Mouse (Mus musculus) myocyte (in vitro differentiated cells): Measurements from ENCODE around the gene Nectin3. TPM values are rescaled to one million over a fixed set of nuclear protein-coding genes. Genes with fewer than 3 reads are reported as not detected.

Experiments used
- H3K27me3 ChIP-seq: one replicate; pipeline ENCODE4 v1.6.1; 2011; ENCODE audit not compliant: control insufficient read depth, insufficient read depth, insufficient read length
- H3K36me3 ChIP-seq: one replicate; pipeline ENCODE4 v1.6.1; 2011; ENCODE audit not compliant: control insufficient read depth, insufficient read depth
- H3K4me2 ChIP-seq: one replicate; pipeline ENCODE4 v1.6.1; 2011; ENCODE audit warnings: low read depth, control low read depth
- H3K4me3 ChIP-seq: one replicate; pipeline ENCODE4 v1.5.1; 2011; ENCODE audit warnings: mild to moderate bottlenecking, control low read depth, moderate library complexity
- H3K79me2 ChIP-seq: one replicate; pipeline ENCODE4 v1.6.1; 2011; ENCODE audit not compliant: control insufficient read depth, insufficient read depth
- H3ac ChIP-seq: one replicate; pipeline ENCODE4 v1.6.1; 2011; ENCODE audit not compliant: control insufficient read depth, insufficient read length
- CEBPB ChIP-seq: IDR thresholded peaks from 2 replicates; pipeline ENCODE4 v1.6.1; 2011; ENCODE audit warnings: mild to moderate bottlenecking, moderate library complexity; ENCODE audit not compliant: poor library complexity, insufficient read depth, severe bottlenecking
- E2F4 ChIP-seq: IDR thresholded peaks from one replicate; pipeline ENCODE4 v1.6.1; 2011; ENCODE audit warnings: mild to moderate bottlenecking, control low read depth, moderate library complexity; ENCODE audit not compliant: insufficient read depth
- MAX ChIP-seq: IDR thresholded peaks from one replicate; pipeline ENCODE4 v1.6.1; 2011; ENCODE audit warnings: low read depth, mild to moderate bottlenecking, control low read depth
- MYOD1 ChIP-seq, 3 experiments: IDR thresholded peaks; one replicate each; pipeline ENCODE4 v1.6.1; 2011; ENCODE audit warnings: control low read depth in 2 of 3, low read depth in 2 of 3, mild to moderate bottlenecking in 2 of 3, moderate library complexity in 1 of 3; ENCODE audit not compliant: insufficient read length in 2 of 3, control insufficient read depth in 1 of 3
- MYOG ChIP-seq, 3 experiments: IDR thresholded peaks; one replicate each; pipeline ENCODE4 v1.6.1; 2011; ENCODE audit warnings: control low read depth in 2 of 3, low read depth in 2 of 3, mild to moderate bottlenecking in 2 of 3; ENCODE audit not compliant: insufficient read length in 2 of 3, control insufficient read depth in 1 of 3, insufficient read depth in 1 of 3
- POLR2A ChIP-seq: IDR thresholded peaks from one replicate; pipeline ENCODE4 v1.6.1; 2011; ENCODE audit warnings: low read depth, mild to moderate bottlenecking, control low read depth, moderate library complexity; ENCODE audit not compliant: insufficient read length
- POLR2AphosphoS2 ChIP-seq: IDR thresholded peaks from one replicate; pipeline ENCODE4 v1.6.1; 2011; ENCODE audit warnings: low read depth, control low read depth; ENCODE audit not compliant: insufficient read length
- REST ChIP-seq: IDR thresholded peaks from one replicate; pipeline ENCODE4 v1.6.1; 2011; ENCODE audit warnings: mild to moderate bottlenecking, control low read depth, moderate library complexity; ENCODE audit not compliant: insufficient read depth, insufficient read length
- SRF ChIP-seq: IDR thresholded peaks from one replicate; pipeline ENCODE4 v1.6.1; 2011; ENCODE audit warnings: low read depth; ENCODE audit not compliant: control insufficient read depth, insufficient read length
- TCF12 ChIP-seq: IDR thresholded peaks from one replicate; pipeline ENCODE4 v1.6.1; 2011; ENCODE audit warnings: mild to moderate bottlenecking, control low read depth; ENCODE audit not compliant: poor library complexity, insufficient read depth, severe bottlenecking
- TCF3 ChIP-seq: IDR thresholded peaks from one replicate; pipeline ENCODE4 v1.6.1; 2011; ENCODE audit warnings: low read depth, control low read depth; ENCODE audit not compliant: insufficient read length
- USF1 ChIP-seq: IDR thresholded peaks from one replicate; pipeline ENCODE4 v1.6.1; 2011; ENCODE audit warnings: low read depth, mild to moderate bottlenecking, control low read depth, moderate library complexity
- polyA plus RNA-seq: library from polyadenylated mRNA; unstranded; fragments of >200 nt; fragmentation: generic; extraction: Trizol; gene quantifications from one replicate; pipeline ENCODE4 v1.2.1, GENCODE M21; 2012; ENCODE audit warnings: missing spikeins

The Nectin3 gene
- polyA plus RNA-seq, 1 experiment: 8.1 TPM

- Histone ChIP-seq H3K36me3 (peaks cover 17% of the 10 kb centered on the region), H3K4me2 (no peak overlapping the region), H3ac (no peak overlapping the region), H3K27me3 (no peaks in the 10 kb centered on the region), H3K79me2 (no peaks in the 10 kb centered on the region), H3K4me3 (no peak overlapping the region)
- TF ChIP-seq USF1 (no peak), POLR2A (no peak), CEBPB (no peak), MAX (no peak), MYOD1 (IDR thresholded peaks at IDR 0.05; ENCODE audit: control insufficient read depth in 1 of 3, insufficient read length in 2 of 3, low read depth in 2 of 3) (no peak), REST (no peak), E2F4 (no peak), SRF (no peak), POLR2AphosphoS2 (no peak), TCF3 (no peak), TCF12 (no peak), MYOG (IDR thresholded peaks at IDR 0.05; ENCODE audit: control insufficient read depth in 1 of 3, insufficient read depth in 1 of 3, insufficient read length in 2 of 3, low read depth in 2 of 3) (no peak)
Observed at GRCm38 (mm10) chr16:46451421-46451820, 46.9 kb downstream of the Nectin3 start.

GRCm38 (mm10) chr16:46449013-46449412 lies 49.3 kb downstream of the Nectin3 start:
- Histone ChIP-seq H3K27me3 (no peaks in the 10 kb centered on the region), H3ac (no peak overlapping the region), H3K4me3 (no peak overlapping the region), H3K4me2 (no peak overlapping the region), H3K36me3 (peaks cover 6% of the 10 kb centered on the region), H3K79me2 (no peaks in the 10 kb centered on the region)
- TF ChIP-seq SRF: no peak
- no peak for TF ChIP-seq MAX
- TF ChIP-seq CEBPB: no peak
- no peak for TF ChIP-seq USF1
- TF ChIP-seq POLR2AphosphoS2: no peak
- no peak for TF ChIP-seq POLR2A
- TF ChIP-seq MYOG (IDR thresholded peaks at IDR 0.05; ENCODE audit: control insufficient read depth in 1 of 3, insufficient read depth in 1 of 3, insufficient read length in 2 of 3, low read depth in 2 of 3): no peak
- no peak for TF ChIP-seq TCF3
- no peak for TF ChIP-seq TCF12
- no peak for TF ChIP-seq REST
- no peak for TF ChIP-seq E2F4
- TF ChIP-seq MYOD1 (IDR thresholded peaks at IDR 0.05; ENCODE audit: control insufficient read depth in 1 of 3, insufficient read length in 2 of 3, low read depth in 2 of 3): no peak

GRCm38 (mm10) chr16:46431317-46431716 lies 67.0 kb downstream of the Nectin3 start:
- no peaks in the 10 kb centered on the region for H3K27me3 ChIP-seq
- H3K4me2 ChIP-seq: no peak overlapping the region
- no peak overlapping the region for H3ac ChIP-seq
- H3K79me2 ChIP-seq: no peaks in the 10 kb centered on the region
- H3K4me3 ChIP-seq: no peak overlapping the region
- H3K36me3 ChIP-seq: peaks cover 2% of the 10 kb centered on the region
- TF ChIP-seq CEBPB (no peak), TCF12 (no peak)

GRCm38 (mm10) chr16:46416177-46416576 lies 82.1 kb downstream of the Nectin3 start:
- TF ChIP-seq MYOD1 (IDR thresholded peaks at IDR 0.05; ENCODE audit: control insufficient read depth in 1 of 3, insufficient read length in 2 of 3, low read depth in 2 of 3): no peak
- no peak for TF ChIP-seq TCF12
- TF ChIP-seq MYOG (IDR thresholded peaks at IDR 0.05; ENCODE audit: control insufficient read depth in 1 of 3, insufficient read depth in 1 of 3, insufficient read length in 2 of 3, low read depth in 2 of 3): no peak
- TF ChIP-seq POLR2A: no peak
- no peak for TF ChIP-seq POLR2AphosphoS2
- TF ChIP-seq E2F4: no peak
- TF ChIP-seq CEBPB: no peak
- no peak for TF ChIP-seq USF1
- TF ChIP-seq SRF: no peak
- no peak for TF ChIP-seq MAX
- TF ChIP-seq REST: no peak
- TF ChIP-seq TCF3: no peak
- H3ac ChIP-seq: no peak overlapping the region
- no peaks in the 10 kb centered on the region for H3K79me2 ChIP-seq
- no peaks in the 10 kb centered on the region for H3K27me3 ChIP-seq
- H3K36me3 ChIP-seq: no peaks in the 10 kb centered on the region
- no peak overlapping the region for H3K4me3 ChIP-seq
- H3K4me2 ChIP-seq: no peak overlapping the region

- Histone ChIP-seq H3ac (no peak overlapping the region), H3K27me3 (no peaks in the 10 kb centered on the region), H3K4me2 (no peak overlapping the region), H3K4me3 (no peak overlapping the region), H3K36me3 (no peaks in the 10 kb centered on the region), H3K79me2 (no peaks in the 10 kb centered on the region)
- TF ChIP-seq E2F4: no peak
- no peak for TF ChIP-seq MYOD1 (IDR thresholded peaks at IDR 0.05; ENCODE audit: control insufficient read depth in 1 of 3, insufficient read length in 2 of 3, low read depth in 2 of 3)
- no peak for TF ChIP-seq TCF3
- no peak for TF ChIP-seq MYOG (IDR thresholded peaks at IDR 0.05; ENCODE audit: control insufficient read depth in 1 of 3, insufficient read depth in 1 of 3, insufficient read length in 2 of 3, low read depth in 2 of 3)
- TF ChIP-seq POLR2A: no peak
- no peak for TF ChIP-seq REST
- no peak for TF ChIP-seq USF1
- TF ChIP-seq MAX: no peak
- no peak for TF ChIP-seq CEBPB
- TF ChIP-seq POLR2AphosphoS2: no peak
- no peak for TF ChIP-seq SRF
- no peak for TF ChIP-seq TCF12
Observed at GRCm38 (mm10) chr16:46410739-46411057, 87.6 kb downstream of the Nectin3 start.
